Mouse (Mus musculus) erythroblast, embryonic 14.5 days (primary cell): Measurements from ENCODE around the gene Nlrp6.

ENCODE experiments used
- GATA1 ChIP-seq: IDR thresholded peaks from 2 replicates; pipeline ENCODE4 v1.6.1; 2012; ENCODE audit warnings: low read length, inconsistent platforms, mixed read lengths
- TAL1 ChIP-seq: IDR thresholded peaks from 3 replicates; pipeline ENCODE4 v1.6.1; 2012; ENCODE audit warnings: low read length, inconsistent platforms, mixed read lengths

DNA sequence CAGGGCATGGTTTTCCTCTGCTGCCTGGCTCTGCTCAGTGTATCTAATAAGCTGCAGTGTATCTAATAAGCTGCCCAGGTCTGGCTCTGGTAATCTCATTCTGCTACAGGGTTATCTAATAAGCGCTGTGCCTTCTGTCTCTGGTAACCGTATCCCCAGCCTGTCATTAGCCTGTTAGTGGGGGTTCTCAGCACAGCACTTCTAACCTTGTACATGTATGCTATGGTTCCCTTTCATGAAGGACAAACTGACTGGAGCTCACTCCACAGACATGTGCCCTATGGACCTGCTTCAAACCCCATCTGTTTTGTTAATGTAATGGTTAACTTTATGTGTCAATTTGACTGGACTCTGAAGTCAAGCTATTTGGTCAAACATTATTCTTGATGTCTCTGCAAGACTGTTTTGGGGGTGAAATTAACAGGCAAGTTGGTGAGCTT, 15.0 kb upstream of the Nlrp6 start:
- no peak for TF ChIP-seq TAL1
- no peak for TF ChIP-seq GATA1
